Mouse (Mus musculus) brain, embryonic 14.5 days (tissue): ENCODE data around the gene Slco1a1.

ENCODE experiments used
- CTCF ChIP-seq: fragments of 200-500 bp; IDR thresholded peaks from 2 replicates; pipeline ENCODE4 v1.5.1; 2012; ENCODE audit warnings: inconsistent platforms, mild to moderate bottlenecking, moderate library complexity, borderline replicate concordance; ENCODE audit not compliant: insufficient read depth, insufficient read length; ENCODE audit errors: extremely low read depth
- POLR2A ChIP-seq: fragments of 200-500 bp; IDR thresholded peaks from 2 replicates; pipeline ENCODE4 v1.6.1; 2012; ENCODE audit warnings: mild to moderate bottlenecking, inconsistent platforms, borderline replicate concordance; ENCODE audit not compliant: poor library complexity, insufficient read depth, insufficient read length, severe bottlenecking; ENCODE audit errors: extremely low read depth

DNA sequence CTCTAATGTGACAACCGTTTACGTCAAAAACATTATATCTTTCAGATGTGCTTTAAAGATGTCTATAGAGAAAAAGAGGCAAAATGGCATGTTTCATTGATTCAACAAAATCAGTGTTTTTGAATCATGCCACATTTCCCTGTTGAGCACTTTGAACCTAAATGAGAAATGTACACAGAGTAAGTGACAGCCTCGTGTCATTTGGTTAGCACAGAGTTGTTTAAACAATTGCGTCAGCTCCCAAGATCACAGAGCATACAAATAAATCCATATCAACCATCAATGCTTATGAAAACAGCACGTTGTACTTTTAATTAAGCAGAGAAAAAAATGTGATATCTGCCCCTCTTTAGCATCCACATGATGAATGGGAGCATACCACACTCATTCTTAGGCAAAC lies 13.7 kb upstream of the Slco1a1 start:
- TF ChIP-seq POLR2A (no peak), CTCF (no peak)
